Mouse (Mus musculus): ENCODE measurements around the gene Atp6v1g2.

DNA sequence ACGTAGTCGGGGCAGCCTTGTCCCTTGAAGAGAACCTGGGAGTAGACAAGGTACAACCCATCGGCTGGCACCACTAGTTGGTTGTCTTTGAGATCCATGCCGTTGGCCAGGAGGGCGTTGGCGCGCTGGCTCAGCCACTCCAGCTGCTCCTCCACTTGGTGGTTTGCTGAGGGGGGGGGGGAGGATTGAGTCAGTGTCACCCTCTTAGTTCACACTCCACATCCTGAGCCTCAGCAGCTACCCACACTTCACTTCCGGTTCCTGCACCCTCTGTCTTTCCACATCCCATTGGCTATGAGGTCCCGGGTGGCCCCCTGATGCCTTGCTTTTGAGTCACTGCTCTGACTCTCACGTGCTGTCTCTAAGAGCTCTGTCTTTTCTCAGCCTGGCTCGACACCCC, 33.1 kb upstream of the Atp6v1g2 start:
- TF ChIP-seq GATA1 (IDR thresholded peaks at IDR 0.05; ENCODE audit: borderline replicate concordance, low read length) (no peak), CTCF (IDR thresholded peaks at IDR 0.05; ENCODE audit: low read depth, low read length) (no peak)

All from G1E (cell line).